Mouse (Mus musculus): Measurements from ENCODE around the gene Ypel5.

DNA sequence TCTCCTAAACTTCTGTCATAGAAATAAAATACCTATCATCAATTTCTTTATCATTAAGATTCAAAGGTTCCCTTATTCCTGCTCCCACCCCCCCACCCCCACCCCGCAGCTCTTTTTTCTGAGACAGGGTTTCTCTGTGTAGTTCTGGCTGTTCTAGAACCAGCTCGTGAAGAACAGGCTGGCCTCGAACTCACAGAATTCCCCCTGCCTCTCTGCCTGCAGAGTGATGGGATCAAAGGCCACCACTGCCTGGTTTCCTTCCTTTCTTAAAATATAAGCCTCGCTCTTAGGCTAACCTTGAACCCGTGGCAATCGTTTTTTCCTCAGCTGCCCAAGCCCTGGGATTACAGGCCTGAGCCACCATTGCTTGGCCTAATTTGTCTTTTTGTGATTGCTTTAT lies 55.3 kb downstream of the Ypel5 start:
- TF ChIP-seq CTCF (IDR thresholded peaks at IDR 0.05; ENCODE audit: low read depth), result no peak
- TF ChIP-seq EP300 (IDR thresholded peaks at IDR 0.05; ENCODE audit: low read depth), result no peak
